11 mouse cellular contexts compared by ENCODE assay signal in the genomic region with DNA sequence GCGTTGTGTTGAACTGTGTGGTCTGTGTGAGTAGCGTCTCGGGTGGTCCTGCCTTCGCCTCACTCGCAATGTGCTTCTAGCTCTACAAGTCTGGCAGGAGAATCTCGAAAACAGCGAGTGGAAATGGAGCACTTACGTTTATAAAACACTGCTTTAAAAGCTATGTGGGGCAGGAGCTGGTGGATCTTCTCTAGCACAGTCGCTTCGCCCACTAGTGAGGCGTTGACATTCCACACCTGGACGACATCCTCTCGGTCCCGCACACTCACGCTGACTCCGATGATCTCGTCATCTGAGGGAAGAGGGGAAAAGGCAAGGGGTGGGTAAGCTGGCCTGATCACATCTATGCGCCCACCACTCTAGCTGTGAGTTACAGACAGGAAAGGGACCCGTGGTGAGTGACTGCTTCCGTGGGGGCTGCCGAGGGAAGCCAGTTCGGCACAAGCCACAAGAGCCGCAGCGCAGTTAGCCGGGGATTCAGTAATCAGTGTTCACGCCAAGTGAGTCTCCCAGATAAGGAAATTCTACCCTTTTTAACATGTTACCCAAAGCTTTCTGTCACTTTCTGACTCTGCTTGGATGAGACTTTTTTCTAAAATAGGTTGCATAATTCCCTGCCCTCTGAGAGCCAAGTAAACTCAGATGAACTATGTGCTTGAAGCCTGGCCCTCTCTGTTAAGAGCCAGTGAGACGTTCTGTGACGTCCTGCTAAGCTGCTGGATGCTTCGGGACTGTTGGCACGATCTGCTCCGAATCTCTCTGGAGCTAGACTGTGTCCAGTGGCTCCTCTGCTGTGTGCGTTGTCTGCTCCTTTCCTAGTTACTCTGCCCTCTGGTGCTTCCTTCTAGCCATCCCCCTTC. TPM values are rescaled to one million over a fixed set of nuclear protein-coding genes. Genes with fewer than 3 reads are reported as not detected.
A peak's percentile ranks its signal among the peaks of the same experiment; 100 is the strongest.
DNase-seq lines count a peak whose midpoint lies in the region; TF ChIP-seq lines count a peak whose summit lies in the region.
"Had no signal": no experiment of that assay in that cellular context is flagged by ENCODE, and none has a peak within 500 bp of the region (broad histone marks: within the 10 kb centered on the region; RNA-seq: fewer than 3 reads in every experiment).

No protein-coding gene starts in this region.

- no peak overlapping the region for H3K4me3 ChIP-seq in layer of hippocampus, adult 2 months
- H3K4me3 ChIP-seq: neural tube, embryonic 15.5 days had no signal

- TF ChIP-seq CTCF in layer of hippocampus, adult 2 months (conservative IDR thresholded peaks at IDR 0.05), result no peak

- DNase-seq in adrenal gland, postnatal 14 days, result peak; percentile 40
- no peak for DNase-seq in adrenal gland, adult (ENCODE audit: inconsistent age in 2 of 2, low spot score in 1 of 2)
- no peak for DNase-seq in layer of hippocampus, adult 2 months (ENCODE audit: low spot score in 2 of 2)
- no peak for DNase-seq in layer of hippocampus, postnatal 10 days (ENCODE audit: low spot score in 2 of 2)
- DNase-seq in adipocyte (ENCODE audit: low spot score), result peak; percentile 81
- DNase-seq in lung, postnatal 10 days, result peak; percentile 56
- DNase-seq in kidney, adult 11 months, result no peak
- DNase-seq in testis, postnatal 14 days (ENCODE audit: low spot score), result no peak
- DNase-seq: adrenal gland, postnatal 25 days; right cerebral cortex, adult 18-20 months had no signal

- H3K27ac ChIP-seq in layer of hippocampus, adult 2 months, result peak overlapping the region; percentile 57
- H3K27ac ChIP-seq: neural tube, embryonic 15.5 days had no signal

RNA-seq across cellular contexts. Expression of a gene that starts 34.2 kb away (rescaled TPM):
- total RNA-seq in adrenal gland, postnatal 14 days (2021), result 32.9 and 33.6 TPM in 2 replicates
- 10 to 100 TPM; 19.9 to 24.5 TPM for total RNA-seq in layer of hippocampus, adult 2 months (2021)
- 10 to 100 TPM; 18.4 to 20.3 TPM for total RNA-seq in layer of hippocampus, postnatal 10 days (2021)

RNA-seq across cellular contexts. Expression of a gene that starts 34.2 kb away (rescaled TPM):
- 5.0 and 7.7 TPM in 2 replicates for total RNA-seq in adrenal gland, postnatal 14 days (2021)
- total RNA-seq in layer of hippocampus, adult 2 months (2021), result 1 to 10 TPM; 6.2 to 7.3 TPM
- 1 to 10 TPM; 7.1 to 8.8 TPM for total RNA-seq in layer of hippocampus, postnatal 10 days (2021)

Comparison
In these comparisons a context has a peak if more than half of its experiments do, and no peak if none do; other contexts are left out.
1. DNase-seq: peak in adrenal gland, postnatal 14 days (single experiment), adipocyte (single experiment) and lung, postnatal 10 days (single experiment); none in adrenal gland, adult (0 of 2), layer of hippocampus, adult 2 months (0 of 2), layer of hippocampus, postnatal 10 days (0 of 2), kidney, adult 11 months (single experiment) and testis, postnatal 14 days (single experiment).